Mouse (Mus musculus): ENCODE measurements around the gene Trim21. TPM values are rescaled to one million over a fixed set of nuclear protein-coding genes. Genes with fewer than 3 reads are reported as not detected.

Gene Trim21
- polyA plus RNA-seq, 1 experiment: 23.6 TPM

DNA sequence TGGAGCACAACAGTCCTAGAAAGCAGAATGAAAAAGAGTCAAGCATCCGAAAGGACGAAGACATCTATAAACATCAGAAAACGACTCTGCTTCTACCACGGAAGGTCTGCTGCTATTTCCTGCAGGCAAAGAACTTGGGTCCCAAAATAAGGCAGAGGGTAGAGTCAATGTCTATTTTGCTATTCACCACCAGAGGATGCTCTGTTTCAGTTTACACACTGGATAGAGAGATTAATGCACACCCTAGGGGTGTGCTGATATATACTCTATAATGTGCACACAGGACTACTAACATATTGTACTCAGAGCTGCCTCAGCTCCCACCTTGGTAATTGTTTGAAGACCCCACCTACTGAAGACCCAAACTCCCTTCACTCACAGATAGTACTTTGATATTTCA is 933 bp upstream of the Trim21 start:
- WGBS: 60% methylated on average over 4 of the region's 4 CpGs
- Histone ChIP-seq H3K4me1 (replicated peaks; ENCODE audit: control insufficient read depth, insufficient read depth, low read length) (peaks cover 6% of the 10 kb centered on the region), H3K27me3 (ENCODE audit: control insufficient read depth, insufficient read depth, low read length) (no peaks in the 10 kb centered on the region), H3K36me3 (ENCODE audit: control insufficient read depth, insufficient read depth, low read length) (peaks cover 17% of the 10 kb centered on the region), H3K27ac (ENCODE audit: control insufficient read depth, insufficient read depth, low read length) (no peak overlapping the region), H3K4me3 (ENCODE audit: control insufficient read depth, insufficient read depth, low read length) (no peak overlapping the region)
- TF ChIP-seq POLR2A (IDR thresholded peaks at IDR 0.05; ENCODE audit: control insufficient read depth, extremely low read depth, insufficient read depth, low read length, poor library complexity) (no peak), CTCF (IDR thresholded peaks at IDR 0.05; ENCODE audit: borderline replicate concordance, control insufficient read depth, extremely low read depth, insufficient read depth, low read length, poor library complexity) (no peak)
- DNase-seq: no peak

- Histone ChIP-seq H3K27ac (ENCODE audit: control insufficient read depth, insufficient read depth, low read length) (no peak overlapping the region), H3K4me1 (replicated peaks; ENCODE audit: control insufficient read depth, insufficient read depth, low read length) (no peaks in the 10 kb centered on the region), H3K4me3 (ENCODE audit: control insufficient read depth, insufficient read depth, low read length) (no peak overlapping the region), H3K36me3 (ENCODE audit: control insufficient read depth, insufficient read depth, low read length) (peaks cover 3% of the 10 kb centered on the region; the same call in 1 of the 2 replicates), H3K27me3 (ENCODE audit: control insufficient read depth, insufficient read depth, low read length) (no peaks in the 10 kb centered on the region)
- 48% methylated on average over 3 of the region's 3 CpGs for WGBS
- no peak for DNase-seq
- TF ChIP-seq POLR2A (IDR thresholded peaks at IDR 0.05; ENCODE audit: control insufficient read depth, extremely low read depth, insufficient read depth, low read length, poor library complexity): no peak
- TF ChIP-seq CTCF (IDR thresholded peaks at IDR 0.05; ENCODE audit: borderline replicate concordance, control insufficient read depth, extremely low read depth, insufficient read depth, low read length, poor library complexity): no peak
Observed at GRCm38 (mm10) chr7:102553279-102553678, 12.0 kb downstream of the Trim21 start.

DNA sequence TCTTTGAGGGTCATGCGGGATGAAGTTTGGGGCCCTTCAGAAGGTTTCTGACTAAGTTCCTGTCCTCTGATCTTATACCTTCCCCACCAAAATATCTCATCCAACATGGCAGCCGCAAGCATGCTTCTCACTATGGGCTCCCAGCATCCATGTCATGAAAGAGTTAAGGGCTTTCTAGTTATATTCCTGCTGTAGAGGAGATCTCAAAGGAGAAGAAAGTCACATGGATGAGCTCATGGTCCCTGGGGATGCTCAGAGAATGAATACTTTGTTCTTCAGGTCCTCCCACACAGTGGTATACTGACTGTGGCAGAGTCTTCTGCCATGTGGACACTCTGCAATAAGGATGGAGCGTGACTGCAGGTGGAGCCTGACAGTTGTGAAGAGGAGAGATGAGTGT is 15.7 kb downstream of the Trim21 start, which contains the start of gene Olfr549:
Gene Olfr549, plus strand, starts transcription at position 301 of the 400 bp plus-strand sequence.
- Histone ChIP-seq H3K36me3 (ENCODE audit: control insufficient read depth, insufficient read depth, low read length) (no peaks in the 10 kb centered on the region), H3K27me3 (ENCODE audit: control insufficient read depth, insufficient read depth, low read length) (no peaks in the 10 kb centered on the region), H3K4me3 (ENCODE audit: control insufficient read depth, insufficient read depth, low read length) (no peak within 1 kb of the TSS), H3K4me1 (replicated peaks; ENCODE audit: control insufficient read depth, insufficient read depth, low read length) (no peaks in the 10 kb centered on the region), H3K27ac (ENCODE audit: control insufficient read depth, insufficient read depth, low read length) (no peak within 1 kb of the TSS)
- WGBS: 98% methylated on average over 3 of the region's 3 CpGs
- no peak for TF ChIP-seq POLR2A (IDR thresholded peaks at IDR 0.05; ENCODE audit: control insufficient read depth, extremely low read depth, insufficient read depth, low read length, poor library complexity)
- no peak for TF ChIP-seq CTCF (IDR thresholded peaks at IDR 0.05; ENCODE audit: borderline replicate concordance, control insufficient read depth, extremely low read depth, insufficient read depth, low read length, poor library complexity)
- DNase-seq: no peak

GRCm38 (mm10) chr7:102541251-102541650 is 24.0 kb downstream of the Trim21 start:
- 67% methylated on average over 3 of the region's 3 CpGs for WGBS
- Histone ChIP-seq H3K27ac (ENCODE audit: control insufficient read depth, insufficient read depth, low read length) (no peak overlapping the region), H3K4me1 (replicated peaks; ENCODE audit: control insufficient read depth, insufficient read depth, low read length) (no peaks in the 10 kb centered on the region), H3K27me3 (ENCODE audit: control insufficient read depth, insufficient read depth, low read length) (no peaks in the 10 kb centered on the region), H3K4me3 (ENCODE audit: control insufficient read depth, insufficient read depth, low read length) (no peak overlapping the region), H3K36me3 (ENCODE audit: control insufficient read depth, insufficient read depth, low read length) (no peaks in the 10 kb centered on the region)
- no peak for DNase-seq
- TF ChIP-seq POLR2A (IDR thresholded peaks at IDR 0.05; ENCODE audit: control insufficient read depth, extremely low read depth, insufficient read depth, low read length, poor library complexity) (no peak), CTCF (IDR thresholded peaks at IDR 0.05; ENCODE audit: borderline replicate concordance, control insufficient read depth, extremely low read depth, insufficient read depth, low read length, poor library complexity) (no peak)

DNA sequence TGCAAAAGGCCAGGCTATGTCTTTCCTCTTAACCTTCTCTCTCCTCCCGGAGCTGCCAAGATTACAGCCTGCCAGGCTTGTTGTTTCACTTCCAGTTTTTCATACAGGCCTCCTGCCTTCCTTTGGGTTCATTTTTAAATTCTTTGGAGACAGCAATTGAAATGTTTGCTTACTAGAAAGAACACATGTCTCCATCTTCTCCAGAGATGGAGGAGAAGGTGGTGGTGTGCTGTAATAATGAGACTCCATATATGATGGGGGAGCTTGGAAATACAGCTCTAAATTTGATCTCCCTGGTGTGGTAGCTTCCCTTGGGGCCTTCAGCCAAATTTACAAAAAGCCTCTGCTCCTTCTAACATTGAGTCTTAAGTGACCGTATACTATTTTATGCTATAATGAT is 24.7 kb downstream of the Trim21 start, which contains the start of gene Olfr548-ps1:
Gene Olfr548-ps1, plus strand, starts transcription at position 301 of the 400 bp plus-strand sequence.
- 86% methylated on average over 2 of the region's 2 CpGs for WGBS
- no peak within 1 kb of the TSS for H3K4me3 ChIP-seq (ENCODE audit: control insufficient read depth, insufficient read depth, low read length)
- H3K4me1 ChIP-seq (replicated peaks; ENCODE audit: control insufficient read depth, insufficient read depth, low read length): no peaks in the 10 kb centered on the region
- TF ChIP-seq CTCF (IDR thresholded peaks at IDR 0.05; ENCODE audit: borderline replicate concordance, control insufficient read depth, extremely low read depth, insufficient read depth, low read length, poor library complexity): no peak
- no peak for TF ChIP-seq POLR2A (IDR thresholded peaks at IDR 0.05; ENCODE audit: control insufficient read depth, extremely low read depth, insufficient read depth, low read length, poor library complexity)
- no peak within 1 kb of the TSS for H3K27ac ChIP-seq (ENCODE audit: control insufficient read depth, insufficient read depth, low read length)
- DNase-seq: no peak
- H3K36me3 ChIP-seq (ENCODE audit: control insufficient read depth, insufficient read depth, low read length): no peaks in the 10 kb centered on the region
- no peaks in the 10 kb centered on the region for H3K27me3 ChIP-seq (ENCODE audit: control insufficient read depth, insufficient read depth, low read length)

DNA sequence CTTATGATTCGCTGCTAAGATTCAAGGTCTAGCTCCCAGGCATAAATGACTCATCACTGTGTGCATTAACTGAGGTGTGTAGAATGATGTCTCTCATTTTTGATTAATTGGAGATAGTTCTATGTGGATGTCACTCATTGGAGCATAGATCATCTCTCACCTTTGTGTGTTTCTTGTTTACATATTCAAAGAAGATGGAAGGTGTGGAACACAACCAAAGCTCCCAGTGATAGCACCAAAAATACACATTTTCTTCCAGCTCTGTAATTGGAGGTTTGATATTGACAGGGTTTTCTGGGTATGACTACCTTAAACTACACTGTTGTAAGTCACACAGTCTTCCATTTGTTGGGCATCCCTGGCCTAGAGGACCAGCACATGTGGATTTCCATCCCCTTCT is 30.8 kb downstream of the Trim21 start, which contains the start of gene Olfr547:
Gene Olfr547, plus strand, starts transcription at position 301 of the 400 bp plus-strand sequence.
- Histone ChIP-seq H3K4me1 (replicated peaks; ENCODE audit: control insufficient read depth, insufficient read depth, low read length) (no peaks in the 10 kb centered on the region), H3K36me3 (ENCODE audit: control insufficient read depth, insufficient read depth, low read length) (no peaks in the 10 kb centered on the region), H3K27me3 (ENCODE audit: control insufficient read depth, insufficient read depth, low read length) (no peaks in the 10 kb centered on the region), H3K4me3 (ENCODE audit: control insufficient read depth, insufficient read depth, low read length) (no peak within 1 kb of the TSS), H3K27ac (ENCODE audit: control insufficient read depth, insufficient read depth, low read length) (no peak within 1 kb of the TSS)
- TF ChIP-seq CTCF (IDR thresholded peaks at IDR 0.05; ENCODE audit: borderline replicate concordance, control insufficient read depth, extremely low read depth, insufficient read depth, low read length, poor library complexity) (no peak), POLR2A (IDR thresholded peaks at IDR 0.05; ENCODE audit: control insufficient read depth, extremely low read depth, insufficient read depth, low read length, poor library complexity) (no peak)
- DNase-seq: no peak
- WGBS: 91% methylated on average over 1 of the region's 1 CpGs

GRCm38 (mm10) chr7:102529052-102529451 is 36.2 kb downstream of the Trim21 start:
- Histone ChIP-seq H3K27me3 (ENCODE audit: control insufficient read depth, insufficient read depth, low read length) (no peaks in the 10 kb centered on the region), H3K36me3 (ENCODE audit: control insufficient read depth, insufficient read depth, low read length) (no peaks in the 10 kb centered on the region), H3K27ac (ENCODE audit: control insufficient read depth, insufficient read depth, low read length) (no peak overlapping the region), H3K4me1 (replicated peaks; ENCODE audit: control insufficient read depth, insufficient read depth, low read length) (no peaks in the 10 kb centered on the region), H3K4me3 (ENCODE audit: control insufficient read depth, insufficient read depth, low read length) (no peak overlapping the region)
- no peak for DNase-seq
- 16% methylated on average over 1 of the region's 1 CpGs for WGBS
- no peak for TF ChIP-seq POLR2A (IDR thresholded peaks at IDR 0.05; ENCODE audit: control insufficient read depth, extremely low read depth, insufficient read depth, low read length, poor library complexity)
- TF ChIP-seq CTCF (IDR thresholded peaks at IDR 0.05; ENCODE audit: borderline replicate concordance, control insufficient read depth, extremely low read depth, insufficient read depth, low read length, poor library complexity): no peak
